Mouse (Mus musculus) myocyte (in vitro differentiated cells): ENCODE measurements around the gene Dazap1. TPM values are rescaled to one million over a fixed set of nuclear protein-coding genes. Genes with fewer than 3 reads are reported as not detected.

Experiments used
- H3K27me3 ChIP-seq: one replicate; pipeline ENCODE4 v1.6.1; 2011; ENCODE audit not compliant: control insufficient read depth, insufficient read depth, insufficient read length
- H3K36me3 ChIP-seq: one replicate; pipeline ENCODE4 v1.6.1; 2011; ENCODE audit not compliant: control insufficient read depth, insufficient read depth
- H3K4me2 ChIP-seq: one replicate; pipeline ENCODE4 v1.6.1; 2011; ENCODE audit warnings: low read depth, control low read depth
- H3K4me3 ChIP-seq: one replicate; pipeline ENCODE4 v1.5.1; 2011; ENCODE audit warnings: mild to moderate bottlenecking, control low read depth, moderate library complexity
- H3K79me2 ChIP-seq: one replicate; pipeline ENCODE4 v1.6.1; 2011; ENCODE audit not compliant: control insufficient read depth, insufficient read depth
- H3ac ChIP-seq: one replicate; pipeline ENCODE4 v1.6.1; 2011; ENCODE audit not compliant: control insufficient read depth, insufficient read length
- CEBPB ChIP-seq: IDR thresholded peaks from 2 replicates; pipeline ENCODE4 v1.6.1; 2011; ENCODE audit warnings: mild to moderate bottlenecking, moderate library complexity; ENCODE audit not compliant: poor library complexity, insufficient read depth, severe bottlenecking
- E2F4 ChIP-seq: IDR thresholded peaks from one replicate; pipeline ENCODE4 v1.6.1; 2011; ENCODE audit warnings: mild to moderate bottlenecking, control low read depth, moderate library complexity; ENCODE audit not compliant: insufficient read depth
- MAX ChIP-seq: IDR thresholded peaks from one replicate; pipeline ENCODE4 v1.6.1; 2011; ENCODE audit warnings: low read depth, mild to moderate bottlenecking, control low read depth
- MYOD1 ChIP-seq, 3 experiments: IDR thresholded peaks; one replicate each; pipeline ENCODE4 v1.6.1; 2011; ENCODE audit warnings: control low read depth in 2 of 3, low read depth in 2 of 3, mild to moderate bottlenecking in 2 of 3, moderate library complexity in 1 of 3; ENCODE audit not compliant: insufficient read length in 2 of 3, control insufficient read depth in 1 of 3
- MYOG ChIP-seq, 3 experiments: IDR thresholded peaks; one replicate each; pipeline ENCODE4 v1.6.1; 2011; ENCODE audit warnings: control low read depth in 2 of 3, low read depth in 2 of 3, mild to moderate bottlenecking in 2 of 3; ENCODE audit not compliant: insufficient read length in 2 of 3, control insufficient read depth in 1 of 3, insufficient read depth in 1 of 3
- POLR2A ChIP-seq: IDR thresholded peaks from one replicate; pipeline ENCODE4 v1.6.1; 2011; ENCODE audit warnings: low read depth, mild to moderate bottlenecking, control low read depth, moderate library complexity; ENCODE audit not compliant: insufficient read length
- POLR2AphosphoS2 ChIP-seq: IDR thresholded peaks from one replicate; pipeline ENCODE4 v1.6.1; 2011; ENCODE audit warnings: low read depth, control low read depth; ENCODE audit not compliant: insufficient read length
- REST ChIP-seq: IDR thresholded peaks from one replicate; pipeline ENCODE4 v1.6.1; 2011; ENCODE audit warnings: mild to moderate bottlenecking, control low read depth, moderate library complexity; ENCODE audit not compliant: insufficient read depth, insufficient read length
- SRF ChIP-seq: IDR thresholded peaks from one replicate; pipeline ENCODE4 v1.6.1; 2011; ENCODE audit warnings: low read depth; ENCODE audit not compliant: control insufficient read depth, insufficient read length
- TCF12 ChIP-seq: IDR thresholded peaks from one replicate; pipeline ENCODE4 v1.6.1; 2011; ENCODE audit warnings: mild to moderate bottlenecking, control low read depth; ENCODE audit not compliant: poor library complexity, insufficient read depth, severe bottlenecking
- TCF3 ChIP-seq: IDR thresholded peaks from one replicate; pipeline ENCODE4 v1.6.1; 2011; ENCODE audit warnings: low read depth, control low read depth; ENCODE audit not compliant: insufficient read length
- USF1 ChIP-seq: IDR thresholded peaks from one replicate; pipeline ENCODE4 v1.6.1; 2011; ENCODE audit warnings: low read depth, mild to moderate bottlenecking, control low read depth, moderate library complexity
- polyA plus RNA-seq: library from polyadenylated mRNA; unstranded; fragments of >200 nt; fragmentation: generic; extraction: Trizol; gene quantifications from one replicate; pipeline ENCODE4 v1.2.1, GENCODE M21; 2012; ENCODE audit warnings: missing spikeins

Dazap1 gene
- polyA plus RNA-seq, 1 experiment: 123 TPM

DNA sequence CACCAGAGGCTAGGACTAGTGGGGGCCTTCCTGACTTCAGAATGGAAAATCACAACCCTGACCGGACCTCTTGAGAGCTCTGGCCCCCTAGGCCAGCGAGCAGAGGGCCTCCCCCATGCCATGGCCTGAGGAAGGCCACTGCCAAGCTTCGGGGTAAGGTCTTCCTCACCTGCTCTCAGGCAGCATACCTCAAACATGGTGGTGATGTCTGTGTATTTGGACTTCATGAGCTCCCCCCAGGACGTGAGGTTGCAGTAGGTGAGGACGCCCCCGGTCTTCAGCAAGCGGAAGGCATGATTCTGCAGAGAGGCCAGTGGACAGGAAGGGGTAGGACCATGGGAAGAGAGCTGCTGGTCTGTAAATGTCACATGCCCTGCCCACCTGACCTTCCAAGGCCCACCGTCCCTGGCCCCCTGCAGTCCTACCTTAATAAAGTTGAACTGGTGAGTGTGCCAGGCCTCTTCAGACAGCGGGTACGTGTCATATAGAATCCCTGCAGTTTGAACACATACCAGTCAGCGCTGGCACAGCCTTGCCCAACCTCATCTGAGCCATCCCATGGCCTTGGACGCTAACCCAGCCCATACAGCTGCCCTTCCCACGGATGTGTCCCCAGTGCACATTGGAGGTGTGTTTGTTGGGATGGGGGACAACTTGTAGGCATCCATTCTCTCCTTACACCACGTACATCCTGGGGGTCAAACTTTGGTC lies 2.4 kb upstream of the Dazap1 start:
- Histone ChIP-seq H3K4me2 (peak overlapping the region; percentile 92), H3K4me3 (peak overlapping the region; percentile 50), H3ac (no peak overlapping the region)

DNA sequence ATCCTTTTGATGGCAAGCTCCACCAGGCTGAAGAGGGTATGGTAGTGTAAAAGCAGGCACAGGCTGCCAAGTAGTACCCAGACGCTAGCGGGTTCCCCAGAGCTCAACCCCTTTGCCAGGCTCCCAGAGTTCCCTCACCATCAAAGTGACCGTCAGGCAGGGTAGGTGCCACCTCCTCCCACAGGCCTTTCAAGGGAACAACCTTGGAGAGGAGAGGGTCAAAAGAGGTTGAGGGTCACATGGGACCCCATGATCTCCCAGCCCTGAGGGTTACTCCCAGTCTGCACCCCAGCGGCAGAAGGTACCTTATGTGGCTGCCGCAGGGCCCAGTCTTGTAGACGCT lies 1.9 kb upstream of the Dazap1 start:
- TF ChIP-seq SRF (no peak), POLR2A (no peak), MYOD1 (IDR thresholded peaks at IDR 0.05; ENCODE audit: control insufficient read depth in 1 of 3, insufficient read length in 2 of 3, low read depth in 2 of 3) (no peak), TCF12 (no peak), REST (no peak), MAX (no peak), E2F4 (no peak), CEBPB (no peak), USF1 (no peak), POLR2AphosphoS2 (no peak)
- Histone ChIP-seq H3K27me3 (no peaks in the 10 kb centered on the region), H3K36me3 (no peaks in the 10 kb centered on the region), H3K79me2 (peaks cover 19% of the 10 kb centered on the region), H3ac (no peak overlapping the region), H3K4me3 (peak overlapping the region; percentile 50), H3K4me2 (peak overlapping the region; percentile 92)

More for the DNA sequence above, 2.4 kb upstream of the Dazap1 start:
- TF ChIP-seq POLR2A (peak; percentile 14), SRF (no peak), MYOG (IDR thresholded peaks at IDR 0.05; ENCODE audit: control insufficient read depth in 1 of 3, insufficient read depth in 1 of 3, insufficient read length in 2 of 3, low read depth in 2 of 3) (no peak)
- Histone ChIP-seq H3K79me2 (peaks cover 14% of the 10 kb centered on the region), H3K27me3 (no peaks in the 10 kb centered on the region), H3K36me3 (peaks cover 4% of the 10 kb centered on the region)

DNA sequence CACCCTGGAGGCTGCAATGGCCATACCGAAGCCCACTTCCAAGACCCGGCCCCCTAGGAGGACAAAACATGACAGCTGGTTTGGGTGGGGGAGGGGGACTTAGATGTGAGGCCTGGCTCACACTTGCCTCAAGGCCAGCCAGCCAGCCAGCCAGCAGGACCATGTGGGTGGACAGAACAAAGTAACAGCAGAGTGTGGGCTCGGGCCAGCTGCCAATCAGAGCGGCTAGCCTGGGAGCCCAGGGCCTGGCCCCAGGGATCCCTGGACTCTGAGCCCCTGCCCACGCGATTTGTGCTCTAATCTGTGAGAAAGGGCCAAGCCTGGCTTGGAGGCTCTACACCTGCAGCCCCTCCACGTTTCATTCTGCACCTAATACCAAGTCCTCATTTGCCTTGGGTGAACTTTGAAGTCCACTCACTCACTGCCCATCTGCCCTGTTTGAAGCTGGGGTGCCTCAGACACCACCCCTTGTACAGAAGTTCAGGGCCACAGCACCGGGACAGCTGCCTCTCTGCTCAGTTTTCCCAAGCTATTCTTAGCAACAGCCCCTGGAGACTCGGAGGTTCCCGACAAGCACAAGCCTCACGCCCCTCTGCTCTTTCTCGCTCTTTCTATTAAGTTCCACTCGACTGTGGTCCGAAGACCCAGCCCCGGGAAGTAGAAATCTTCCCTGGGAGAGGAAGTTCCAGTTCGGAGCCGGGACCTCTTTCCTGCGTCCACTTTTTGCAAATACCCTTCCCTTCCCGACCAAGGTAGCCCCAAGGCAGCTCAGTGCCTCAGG lies 1.2 kb upstream of the Dazap1 start:
- H3K36me3 ChIP-seq: no peaks in the 10 kb centered on the region
- H3K4me2 ChIP-seq: peak overlapping the region; percentile 92
- TF ChIP-seq MYOD1 (IDR thresholded peaks at IDR 0.05; ENCODE audit: control insufficient read depth in 1 of 3, insufficient read length in 2 of 3, low read depth in 2 of 3) (peak in 2 of 3 experiments; percentile 85 to 88), CEBPB (no peak), TCF12 (peak; percentile 33), POLR2AphosphoS2 (peak; percentile 63), REST (no peak), TCF3 (peak; percentile 11), MAX (no peak), SRF (no peak), USF1 (no peak), E2F4 (no peak), POLR2A (peak; percentile 33), MYOG (IDR thresholded peaks at IDR 0.05; ENCODE audit: control insufficient read depth in 1 of 3, insufficient read depth in 1 of 3, insufficient read length in 2 of 3, low read depth in 2 of 3) (peak; percentile 72 to 88 (median 73))
- H3ac ChIP-seq: peak overlapping the region; percentile 30
- peaks cover 21% of the 10 kb centered on the region for H3K79me2 ChIP-seq
- peak overlapping the region; percentile 50 for H3K4me3 ChIP-seq
- H3K27me3 ChIP-seq: no peaks in the 10 kb centered on the region

DNA sequence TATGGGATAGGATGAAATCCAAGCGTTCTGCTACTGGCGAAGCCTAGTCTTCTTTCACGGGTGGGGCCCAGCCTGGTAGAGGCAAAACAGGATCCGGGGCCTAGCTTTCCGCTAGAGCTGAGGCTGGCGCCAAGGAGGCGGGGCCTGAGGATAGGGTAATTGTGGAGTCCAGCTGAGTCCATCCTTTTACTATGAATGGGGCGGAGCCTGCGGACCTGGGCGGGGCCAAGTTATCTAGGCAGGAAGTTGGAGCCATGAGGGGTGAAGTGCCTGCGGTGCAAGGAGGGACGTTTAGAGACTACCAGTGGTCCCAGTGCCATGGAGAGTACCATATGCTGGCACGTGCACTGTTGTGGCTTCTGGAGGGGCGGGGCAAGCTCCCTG lies 291 bp downstream of the Dazap1 start:
- Histone ChIP-seq H3K4me3 (peak overlapping the region; percentile 50), H3ac (peak overlapping the region; percentile 30), H3K36me3 (no peaks in the 10 kb centered on the region), H3K79me2 (peaks cover 36% of the 10 kb centered on the region), H3K4me2 (peak overlapping the region; percentile 92), H3K27me3 (no peaks in the 10 kb centered on the region)
- TF ChIP-seq MYOG (IDR thresholded peaks at IDR 0.05; ENCODE audit: control insufficient read depth in 1 of 3, insufficient read depth in 1 of 3, insufficient read length in 2 of 3, low read depth in 2 of 3): peak in 1 of 3 experiments; percentile 50
- TF ChIP-seq POLR2AphosphoS2: peak; percentile 82
- peak; percentile 8 for TF ChIP-seq USF1
- TF ChIP-seq REST: no peak
- peak; percentile 91 for TF ChIP-seq SRF
- no peak for TF ChIP-seq TCF12
- TF ChIP-seq POLR2A: peak; percentile 47
- TF ChIP-seq E2F4: no peak
- TF ChIP-seq MAX: no peak
- no peak for TF ChIP-seq TCF3
- TF ChIP-seq MYOD1 (IDR thresholded peaks at IDR 0.05; ENCODE audit: control insufficient read depth in 1 of 3, insufficient read length in 2 of 3, low read depth in 2 of 3): peak in 1 of 3 experiments; percentile 25
